Mouse (Mus musculus): ENCODE results near the gene Pard6b. TPM values are rescaled to one million over a fixed set of nuclear protein-coding genes. Genes with fewer than 3 reads are reported as not detected.

The Pard6b gene
- polyA plus RNA-seq, 1 experiment from 2014 or later, result 47.2 TPM

GRCm38 (mm10) chr2:168145437-168145836 lies 64.6 kb downstream of the Pard6b start:
- WGBS, result 35% methylated on average over 2 of the region's 2 CpGs
- Histone ChIP-seq H3K36me3 (ENCODE audit: insufficient read depth, low read length) (no peaks in the 10 kb centered on the region), H3K4me3 (ENCODE audit: low read depth, low read length) (no peak overlapping the region), H3K27ac (ENCODE audit: low read length) (no peak overlapping the region), H3K9me3 (ENCODE audit: low read length) (no peaks in the 10 kb centered on the region), H3K9ac (replicated peaks; ENCODE audit: low read depth) (no peak overlapping the region), H3K27me3 (replicated peaks; ENCODE audit: insufficient read depth, low read length) (no peaks in the 10 kb centered on the region), H3K4me1 (ENCODE audit: insufficient read depth, low read depth, low read length) (no peaks in the 10 kb centered on the region), H3K4me2 (replicated peaks; ENCODE audit: low read depth, low read length) (no peak overlapping the region)
- no peak for DNase-seq (ENCODE audit: low spot score)
- TF ChIP-seq CTCF (IDR thresholded peaks at IDR 0.05) (no peak), EP300 (IDR thresholded peaks at IDR 0.05) (no peak)
- peak; percentile 19; the same call in 1 of the 2 replicates for ATAC-seq

GRCm38 (mm10) chr2:168147722-168148432 lies 67.1 kb downstream of the Pard6b start:
- no peak overlapping the region for H3K4me2 ChIP-seq (replicated peaks; ENCODE audit: low read depth, low read length)
- no peaks in the 10 kb centered on the region for H3K4me1 ChIP-seq (ENCODE audit: insufficient read depth, low read depth, low read length)
- WGBS, result 55% methylated on average over 22 of the region's 22 CpGs
- H3K27ac ChIP-seq (ENCODE audit: low read length), result no peak overlapping the region
- no peak for ATAC-seq
- H3K4me3 ChIP-seq (ENCODE audit: low read depth, low read length), result no peak overlapping the region
- no peaks in the 10 kb centered on the region for H3K9me3 ChIP-seq (ENCODE audit: low read length)
- TF ChIP-seq CTCF (IDR thresholded peaks at IDR 0.05), result no peak
- H3K27me3 ChIP-seq (replicated peaks; ENCODE audit: insufficient read depth, low read length), result no peaks in the 10 kb centered on the region
- no peak overlapping the region for H3K9ac ChIP-seq (replicated peaks; ENCODE audit: low read depth)
- no peak for DNase-seq (ENCODE audit: low spot score)
- H3K36me3 ChIP-seq (ENCODE audit: insufficient read depth, low read length), result no peaks in the 10 kb centered on the region

GRCm38 (mm10) chr2:168149241-168149640 lies 68.4 kb downstream of the Pard6b start:
- Histone ChIP-seq H3K27ac (ENCODE audit: low read length) (no peak overlapping the region), H3K36me3 (ENCODE audit: insufficient read depth, low read length) (no peaks in the 10 kb centered on the region), H3K4me1 (ENCODE audit: insufficient read depth, low read depth, low read length) (no peaks in the 10 kb centered on the region), H3K4me2 (replicated peaks; ENCODE audit: low read depth, low read length) (no peak overlapping the region), H3K9ac (replicated peaks; ENCODE audit: low read depth) (no peak overlapping the region), H3K4me3 (ENCODE audit: low read depth, low read length) (no peak overlapping the region), H3K9me3 (ENCODE audit: low read length) (no peaks in the 10 kb centered on the region), H3K27me3 (replicated peaks; ENCODE audit: insufficient read depth, low read length) (no peaks in the 10 kb centered on the region)
- TF ChIP-seq CTCF (IDR thresholded peaks at IDR 0.05) (no peak), EP300 (IDR thresholded peaks at IDR 0.05) (no peak)
- no peak for DNase-seq (ENCODE audit: low spot score)
- ATAC-seq, result no peak
- 88% methylated on average over 8 of the region's 8 CpGs for WGBS

Small RNA genes within 50 kb of the gene (microRNA-seq; reads per million reads assigned to microRNA genes)
- not detected for gene Gm24327

Other genes with a start within 250 kb of the Pard6b start
- 81.2 and 94.5 TPM in 2 replicates for gene Ptpn1, start 148.9 kb upstream of the Pard6b start, polyA plus RNA-seq (2015; fragmentation: Nextera tagmentation; extraction: Ambion mirVana)
- 1.00 and 1.1 TPM in 2 replicates for gene Ripor3, start 70.4 kb upstream of the Pard6b start, polyA plus RNA-seq (2015; fragmentation: Nextera tagmentation; extraction: Ambion mirVana)
- 3.4 and 4.9 TPM in 2 replicates for gene Adnp, start 126.1 kb downstream of the Pard6b start, polyA plus RNA-seq (2015; fragmentation: Nextera tagmentation; extraction: Ambion mirVana)
- 8.4 and 11.6 TPM in 2 replicates for gene Gm20716, start 149.4 kb downstream of the Pard6b start, polyA plus RNA-seq (2015; fragmentation: Nextera tagmentation; extraction: Ambion mirVana)
- gene Dpm1, start 149.6 kb downstream of the Pard6b start, polyA plus RNA-seq (2015; fragmentation: Nextera tagmentation; extraction: Ambion mirVana), result 134 and 145 TPM in 2 replicates
- gene Mocs3, start 149.6 kb downstream of the Pard6b start, polyA plus RNA-seq (2015; fragmentation: Nextera tagmentation; extraction: Ambion mirVana), result 5.6 and 5.9 TPM in 2 replicates
- gene Kcng1, start 200.7 kb downstream of the Pard6b start, polyA plus RNA-seq (2015; fragmentation: Nextera tagmentation; extraction: Ambion mirVana), result 0.08 and 0.26 TPM in 2 replicates